Mouse (Mus musculus) stomach, postnatal 0 days (tissue): ENCODE measurements around the gene Liph. TPM values are rescaled to one million over a fixed set of nuclear protein-coding genes. Genes with fewer than 3 reads are reported as not detected.

Experiments
- ATAC-seq: fragments of 200-750 bp; cut with Nextera tagmentation; 2 replicates; pipeline ENCODE4 v1.8.0; 2017; ENCODE audit not compliant: low FRiP score, low TSS enrichment
- DNase-seq: peaks from one replicate; pipeline ENCODE4 v3.0.0-alpha.2; 2016; ENCODE audit warnings: low spot score
- H3K27ac ChIP-seq: fragments of 300-500 bp; sonication (generic); replicated peaks from 2 replicates; pipeline ENCODE4 v1.5.1; 2014; ENCODE audit warnings: mild to moderate bottlenecking, control low read depth
- H3K27me3 ChIP-seq: fragments of 300-500 bp; sonication (generic); 2 replicates; pipeline ENCODE4 v1.6.1; 2014; ENCODE audit warnings: low read length; ENCODE audit not compliant: control insufficient read depth, insufficient read depth
- H3K36me3 ChIP-seq: fragments of 300-500 bp; sonication (generic); 2 replicates; pipeline ENCODE4 v1.6.1; 2014; ENCODE audit warnings: low read length, mixed read lengths; ENCODE audit not compliant: control insufficient read depth, insufficient read depth
- H3K4me1 ChIP-seq: fragments of 300-500 bp; sonication (generic); replicated peaks from 2 replicates; pipeline ENCODE4 v1.6.1; 2014; ENCODE audit warnings: antibody characterized with exemption; ENCODE audit not compliant: control insufficient read depth, insufficient read depth
- H3K4me2 ChIP-seq: fragments of 300-500 bp; sonication (generic); replicated peaks from 2 replicates; pipeline ENCODE4 v1.6.1; 2014; ENCODE audit warnings: low read depth, mild to moderate bottlenecking, control low read depth, moderate library complexity
- H3K4me3 ChIP-seq: fragments of 300-500 bp; sonication (generic); 2 replicates; pipeline ENCODE4 v1.5.1; 2014; ENCODE audit warnings: low read depth, low read length, control low read depth
- H3K9ac ChIP-seq: fragments of 300-500 bp; sonication (generic); 2 replicates; pipeline ENCODE4 v1.6.1; 2014; ENCODE audit warnings: mild to moderate bottlenecking, low read length, control low read depth, mixed read lengths
- H3K9me3 ChIP-seq: fragments of 300-500 bp; sonication (generic); 2 replicates; pipeline ENCODE4 v1.6.1; 2016; ENCODE audit warnings: low read length; ENCODE audit not compliant: control insufficient read depth
- CTCF ChIP-seq: IDR thresholded peaks from 2 replicates; pipeline ENCODE4 v1.5.1; 2016; ENCODE audit warnings: antibody characterized with exemption, low read depth, mild to moderate bottlenecking, moderate library complexity
- EP300 ChIP-seq: optimal IDR thresholded peaks from 2 replicates; pipeline ENCODE3; 2016; ENCODE audit warnings: antibody characterized with exemption
- WGBS: fragments of 180-500 bp; shearing (Covaris S2); extraction: QIAGEN DNeasy Blood & Tissue Kit; methylation state at CpG from one replicate; pipeline ENCODE4 v1.1.7; 2014; 5-methylcytosine and 5-hydroxymethylcytosine counted together
- polyA plus RNA-seq: library from polyadenylated mRNA; unstranded; fragments of >200 nt; fragmentation: Nextera tagmentation; extraction: Ambion mirVana; gene quantifications from 2 replicates; pipeline ENCODE4 v1.2.1, GENCODE M21; 2015

The Liph gene
- polyA plus RNA-seq, 1 experiment from 2014 or later = 34.6 TPM

DNA sequence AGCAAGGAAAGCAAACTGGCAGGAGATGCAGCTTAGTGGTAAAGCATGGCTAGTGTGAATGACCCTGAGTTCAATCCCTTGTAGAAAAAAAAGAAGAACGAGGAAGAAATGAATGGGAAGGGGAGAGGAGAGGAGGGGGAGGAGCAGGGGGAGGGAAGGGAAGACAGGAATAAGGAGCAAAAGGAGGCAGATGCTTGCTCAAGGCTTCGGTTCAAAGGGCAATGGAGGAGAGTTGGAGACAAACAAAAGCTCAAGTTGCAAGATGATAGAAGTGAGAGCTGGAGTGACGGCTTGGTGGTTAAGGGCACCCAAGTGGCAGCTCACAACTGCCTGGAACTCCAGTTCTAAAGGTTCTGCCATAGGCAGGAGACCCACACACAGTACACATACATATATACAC lies 9.3 kb downstream of the Liph start:
- H3K4me2 ChIP-seq = no peak overlapping the region
- 32% methylated on average over 3 of the region's 3 CpGs for WGBS
- no peak overlapping the region for H3K9ac ChIP-seq
- ATAC-seq (no peak), DNase-seq (no peak)
- H3K36me3 ChIP-seq = no peaks in the 10 kb centered on the region
- H3K27me3 ChIP-seq = no peaks in the 10 kb centered on the region
- no peak overlapping the region for H3K27ac ChIP-seq
- no peaks in the 10 kb centered on the region for H3K9me3 ChIP-seq
- no peak overlapping the region for H3K4me3 ChIP-seq
- TF ChIP-seq CTCF (no peak), EP300 (no peak)
- H3K4me1 ChIP-seq = no peaks in the 10 kb centered on the region

GRCm38 (mm10) chr16:21984091-21984490 lies 11.4 kb downstream of the Liph start:
- no peaks in the 10 kb centered on the region for H3K27me3 ChIP-seq
- no peak overlapping the region for H3K27ac ChIP-seq
- ATAC-seq (no peak), DNase-seq (no peak)
- no peak overlapping the region for H3K9ac ChIP-seq
- no peaks in the 10 kb centered on the region for H3K4me1 ChIP-seq
- 93% methylated on average over 12 of the region's 12 CpGs for WGBS
- no peak overlapping the region for H3K4me3 ChIP-seq
- H3K36me3 ChIP-seq = no peaks in the 10 kb centered on the region
- TF ChIP-seq CTCF = no peak
- no peak for TF ChIP-seq EP300
- H3K4me2 ChIP-seq = no peak overlapping the region
- H3K9me3 ChIP-seq = no peaks in the 10 kb centered on the region

GRCm38 (mm10) chr16:21983581-21983980 lies 11.9 kb downstream of the Liph start:
- no peak for ATAC-seq
- no peaks in the 10 kb centered on the region for H3K4me1 ChIP-seq
- 96% methylated on average over 4 of the region's 4 CpGs for WGBS

GRCm38 (mm10) chr16:21983146-21983545 lies 12.3 kb downstream of the Liph start:
- Histone ChIP-seq H3K4me2 (no peak overlapping the region), H3K27me3 (no peaks in the 10 kb centered on the region), H3K4me1 (no peaks in the 10 kb centered on the region), H3K36me3 (no peaks in the 10 kb centered on the region), H3K9ac (no peak overlapping the region), H3K27ac (no peak overlapping the region), H3K4me3 (no peak overlapping the region), H3K9me3 (no peaks in the 10 kb centered on the region)
- ATAC-seq = no peak
- DNase-seq = no peak
- 89% methylated on average over 9 of the region's 9 CpGs for WGBS
- TF ChIP-seq CTCF (no peak), EP300 (no peak)

More at GRCm38 (mm10) chr16:21983581-21983980, 11.9 kb downstream of the Liph start:
- no peak overlapping the region for H3K27ac ChIP-seq
- no peaks in the 10 kb centered on the region for H3K27me3 ChIP-seq
- no peaks in the 10 kb centered on the region for H3K9me3 ChIP-seq
- TF ChIP-seq EP300 = no peak
- TF ChIP-seq CTCF = no peak
- H3K4me2 ChIP-seq = no peak overlapping the region
- DNase-seq = no peak
- H3K9ac ChIP-seq = no peak overlapping the region
- H3K4me3 ChIP-seq = no peak overlapping the region
- no peaks in the 10 kb centered on the region for H3K36me3 ChIP-seq

GRCm38 (mm10) chr16:21977347-21977746 lies 18.1 kb downstream of the Liph start:
- H3K9me3 ChIP-seq = no peaks in the 10 kb centered on the region
- H3K9ac ChIP-seq = no peak overlapping the region
- TF ChIP-seq EP300 (no peak), CTCF (no peak)
- H3K36me3 ChIP-seq = no peaks in the 10 kb centered on the region
- H3K27me3 ChIP-seq = no peaks in the 10 kb centered on the region
- H3K27ac ChIP-seq = no peak overlapping the region
- WGBS = 65% methylated on average over 5 of the region's 5 CpGs
- no peak for ATAC-seq
- H3K4me1 ChIP-seq = no peaks in the 10 kb centered on the region
- DNase-seq = no peak
- H3K4me3 ChIP-seq = no peak overlapping the region
- no peak overlapping the region for H3K4me2 ChIP-seq

GRCm38 (mm10) chr16:21976203-21976602 lies 19.3 kb downstream of the Liph start:
- no peak overlapping the region for H3K9ac ChIP-seq
- no peak for TF ChIP-seq EP300
- TF ChIP-seq CTCF = no peak
- no peaks in the 10 kb centered on the region for H3K9me3 ChIP-seq
- no peak overlapping the region for H3K27ac ChIP-seq
- no peaks in the 10 kb centered on the region for H3K36me3 ChIP-seq
- H3K4me1 ChIP-seq = no peaks in the 10 kb centered on the region
- DNase-seq = no peak
- H3K4me3 ChIP-seq = no peak overlapping the region
- WGBS = 9% methylated on average over 16 of the region's 16 CpGs
- ATAC-seq = no peak
- no peaks in the 10 kb centered on the region for H3K27me3 ChIP-seq
- peak overlapping the region; percentile 36 for H3K4me2 ChIP-seq
